Mouse (Mus musculus) right cerebral cortex, postnatal 14 days (tissue): ENCODE data around the gene Eva1c.
"Not testable (repeated sequence)": the region's sequence is repeated elsewhere in the genome, so short reads cannot be mapped to it uniquely, and the experiment has no call there.

ENCODE experiments used
- DNase-seq: peaks from one replicate; pipeline ENCODE4 v3.0.0; 2022

Gene Eva1c

DNA sequence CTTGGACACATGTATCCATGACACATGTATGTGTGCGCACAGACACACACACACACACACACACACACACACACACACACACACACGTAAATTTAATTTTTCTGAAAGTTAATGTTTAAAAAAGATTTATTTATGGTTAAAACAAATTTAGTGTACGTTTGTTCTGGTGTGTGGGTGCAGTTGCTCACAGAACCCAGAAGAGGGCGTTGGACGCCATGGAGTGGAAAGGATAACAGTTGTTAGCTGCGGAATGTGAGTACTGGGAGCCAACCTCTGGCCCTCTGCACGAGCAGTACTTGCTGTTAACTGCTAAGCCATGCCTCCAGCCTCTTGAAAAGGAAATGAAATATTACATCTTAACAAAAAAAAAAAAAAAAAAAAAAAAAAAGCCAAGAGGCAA is at the start of gene Eva1c:
Eva1c (plus strand) TSS at position 263 of the 400 bp plus-strand sequence.
- DNase-seq = no peak

DNA sequence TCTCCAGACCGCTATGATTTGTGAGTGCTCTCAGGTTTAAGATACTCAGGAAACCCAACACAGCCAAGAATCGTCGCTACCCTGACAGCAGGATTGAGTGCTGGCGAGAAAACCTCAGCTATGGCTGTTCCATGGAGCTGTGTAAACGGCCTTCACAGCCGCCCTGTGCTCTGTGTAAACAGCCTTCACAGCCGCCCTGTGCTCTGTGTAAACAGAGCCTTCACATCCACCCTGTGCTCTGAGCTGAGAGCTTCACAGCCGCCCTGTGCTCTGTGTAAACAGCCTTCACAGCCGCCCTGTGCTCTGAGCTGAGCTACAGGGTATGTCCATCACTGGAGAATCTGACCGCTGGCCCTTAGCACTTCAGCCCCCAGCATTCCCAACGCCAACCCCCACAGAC is 46.7 kb upstream of the Eva1c start:
- DNase-seq = no peak

DNA sequence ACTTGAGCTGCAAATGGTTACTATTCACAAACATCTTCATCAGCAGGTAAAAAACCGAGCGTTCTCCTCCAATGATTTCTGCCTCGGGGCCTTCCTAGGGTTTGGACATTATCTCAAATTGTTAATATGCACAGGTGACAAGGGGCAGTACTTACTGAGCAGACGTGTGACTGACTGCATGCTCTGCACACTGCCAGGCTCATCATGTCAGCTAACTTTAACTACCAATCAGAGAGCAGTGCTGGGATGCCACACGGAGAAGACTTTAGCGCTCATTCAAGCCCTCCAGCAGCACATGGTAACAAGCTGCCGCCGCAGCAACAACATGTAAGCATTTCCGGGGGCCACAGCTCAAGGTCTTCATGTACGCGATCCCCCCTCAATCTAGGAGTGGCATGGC is 43.2 kb upstream of the Eva1c start:
- DNase-seq = no peak

DNA sequence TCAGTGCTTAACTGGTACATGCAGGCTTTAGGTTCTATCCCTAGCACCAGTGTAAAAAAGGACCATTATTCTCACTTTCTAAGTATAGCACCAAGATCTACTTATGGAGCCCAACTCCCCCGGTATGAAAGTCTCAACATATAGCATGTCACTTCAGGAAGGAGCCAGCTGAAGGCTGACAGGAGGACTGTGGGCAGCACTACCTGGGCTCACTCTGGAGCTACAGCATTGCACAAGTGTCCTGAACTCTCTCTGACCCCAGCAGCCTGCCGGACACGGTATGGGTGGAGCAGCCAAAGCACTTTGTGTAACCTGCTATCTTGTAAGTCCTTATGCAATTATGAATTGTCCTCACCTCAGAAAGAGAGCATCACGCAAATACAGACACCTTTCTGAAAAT is 41.3 kb upstream of the Eva1c start:
- DNase-seq = no peak

DNA sequence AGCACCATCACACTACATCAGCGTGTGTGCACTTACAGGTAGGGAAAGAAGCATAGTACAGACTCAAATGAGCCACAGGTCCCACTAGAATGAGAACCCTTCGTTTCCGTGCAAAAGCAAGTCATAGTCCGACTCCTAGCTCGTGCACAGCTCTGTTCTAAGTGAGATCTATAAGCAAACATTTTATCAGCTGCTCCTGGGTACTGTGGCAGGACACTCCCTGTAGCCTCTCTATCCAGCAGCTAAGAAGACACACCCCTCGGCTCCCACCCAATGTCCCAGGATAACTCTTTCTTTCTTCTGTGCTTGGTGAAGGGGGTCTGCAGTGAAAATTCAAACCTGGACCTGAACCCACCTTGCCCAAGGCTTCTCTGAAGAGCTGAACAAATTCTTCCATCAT is 37.9 kb upstream of the Eva1c start:
- DNase-seq = no peak

DNA sequence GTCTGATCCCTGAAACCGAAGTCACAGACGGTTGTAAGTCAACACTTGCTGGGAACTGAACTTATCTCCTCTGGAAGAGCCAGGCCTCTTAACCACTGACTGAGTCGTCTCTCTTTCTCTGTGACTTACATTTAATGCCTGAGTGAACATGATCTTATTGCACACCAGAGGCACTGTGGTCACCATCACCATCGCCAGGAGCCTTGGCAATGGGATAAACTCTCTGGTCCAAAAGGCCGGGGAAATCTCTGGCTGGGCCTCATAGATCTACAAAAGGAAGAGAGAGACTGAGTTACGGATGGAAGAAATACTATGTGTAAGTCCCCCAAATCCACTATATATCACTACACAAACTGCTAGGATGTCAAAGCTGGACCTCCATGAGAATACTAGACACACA is 35.6 kb upstream of the Eva1c start:
- no peak for DNase-seq

DNA sequence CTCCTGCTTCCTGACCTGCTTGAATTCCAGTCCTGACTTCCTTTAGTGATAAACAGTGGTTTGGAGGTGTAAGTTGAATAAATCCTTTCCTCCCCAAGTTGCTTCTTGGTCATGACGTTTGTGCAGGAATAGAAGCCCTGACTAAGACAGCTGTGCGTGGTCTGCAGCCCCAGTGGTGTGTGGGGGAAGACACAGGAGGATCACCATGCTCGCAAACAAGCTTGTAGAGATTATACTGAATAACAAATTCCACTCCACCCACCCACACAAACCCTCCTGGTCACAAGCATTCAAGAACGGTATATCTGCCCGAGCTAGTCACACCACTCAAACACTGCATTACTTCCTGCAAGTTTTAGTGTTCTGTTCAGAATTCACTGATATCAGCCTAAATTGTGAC is 34.5 kb upstream of the Eva1c start:
- no peak for DNase-seq

DNA sequence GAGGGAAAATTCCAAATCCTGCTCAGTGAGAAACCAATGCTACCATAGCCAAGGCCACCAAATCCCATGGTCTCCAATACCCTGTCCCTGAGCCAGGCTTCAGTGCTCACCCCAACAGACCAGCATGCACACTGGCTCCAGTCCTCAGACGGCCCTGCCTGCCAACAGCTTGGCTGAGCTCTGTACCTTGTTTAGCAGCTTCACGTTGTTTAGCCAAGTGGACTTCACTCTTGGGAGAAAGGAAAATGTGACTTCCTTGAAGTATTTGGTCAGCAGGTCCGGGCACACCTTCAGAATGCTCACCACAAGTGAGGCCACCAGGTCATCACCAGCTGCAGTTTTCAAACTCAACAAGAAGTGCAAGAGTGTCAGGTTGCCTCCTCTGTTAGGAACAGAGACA is 34.0 kb upstream of the Eva1c start:
- no peak for DNase-seq

DNA sequence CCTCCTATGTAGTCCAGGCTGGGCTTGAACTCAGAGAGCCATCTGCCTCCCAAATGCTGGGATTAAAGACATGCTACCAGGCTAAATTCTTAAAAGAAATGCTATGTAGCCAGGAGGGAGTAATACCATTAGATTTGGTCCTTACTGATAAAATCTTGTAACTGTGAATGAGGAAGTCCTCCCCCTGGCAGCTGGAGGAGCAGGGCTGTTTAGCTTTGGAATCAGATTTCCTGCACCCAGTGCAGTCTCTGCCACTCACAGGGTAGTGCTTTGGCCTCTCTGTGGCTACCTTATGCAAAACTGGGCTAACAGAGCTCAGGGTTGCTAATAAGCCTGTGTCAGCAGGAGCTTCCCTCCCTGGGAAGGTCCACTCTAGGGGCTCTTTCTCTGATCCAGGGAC is 31.8 kb upstream of the Eva1c start:
- DNase-seq = no peak

DNA sequence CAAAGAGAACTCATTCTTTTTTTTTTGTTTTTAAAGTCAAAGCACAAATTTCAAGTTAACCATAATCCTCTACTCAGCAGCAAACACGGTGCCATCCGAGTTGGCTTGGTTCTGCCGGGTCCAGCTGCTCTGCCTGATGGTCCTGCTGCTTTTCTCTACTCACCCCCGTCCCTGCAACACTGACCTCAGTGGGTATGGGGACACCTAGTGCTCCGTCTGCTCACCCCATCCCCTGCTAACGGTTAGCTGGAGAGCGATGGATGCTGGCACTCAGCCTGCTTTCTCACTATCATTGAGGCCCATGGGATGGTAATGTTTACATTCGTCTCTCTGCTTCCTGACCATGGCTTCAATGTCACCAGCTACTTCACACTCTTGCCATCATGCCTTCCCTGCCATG is 28.1 kb upstream of the Eva1c start:
- DNase-seq = no peak

DNA sequence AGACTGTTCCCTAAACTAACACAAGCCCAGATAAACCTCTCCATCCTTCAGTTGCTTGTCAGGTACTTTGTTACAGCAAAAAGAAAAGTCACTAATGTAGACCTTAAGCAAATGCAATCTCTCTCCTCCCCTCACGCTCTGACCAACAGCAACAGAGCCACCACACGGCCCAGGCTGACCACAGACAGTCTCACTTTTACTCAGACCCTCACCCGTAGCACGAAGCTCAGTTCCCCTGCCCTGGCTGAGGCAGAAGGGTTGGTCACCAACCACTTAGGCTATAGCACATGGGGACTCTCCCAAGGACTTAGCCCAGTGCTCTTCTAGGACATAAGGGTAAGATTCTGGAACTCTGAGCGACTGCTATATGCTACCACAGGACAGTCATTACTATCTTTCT is 27.7 kb upstream of the Eva1c start:
- no peak for DNase-seq

DNA sequence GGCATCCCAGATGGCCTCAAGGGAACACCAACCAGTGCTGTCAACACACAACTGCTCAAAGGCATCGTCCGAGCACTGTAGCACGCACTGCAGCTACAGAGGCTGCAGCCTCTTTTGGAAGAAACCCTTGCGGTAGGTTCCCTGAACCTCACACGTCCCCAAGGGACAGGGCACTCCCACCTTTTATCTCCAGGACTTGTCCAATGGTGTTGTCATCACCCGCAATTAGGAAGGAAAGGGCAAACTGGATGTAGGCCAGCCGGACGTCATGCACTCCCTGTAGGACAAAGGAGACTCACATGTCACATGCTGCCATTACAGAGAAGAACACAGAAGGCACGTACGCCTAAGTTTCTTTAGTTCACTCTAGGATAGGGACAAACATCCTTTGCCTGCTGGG is 26.7 kb upstream of the Eva1c start:
- DNase-seq = no peak

DNA sequence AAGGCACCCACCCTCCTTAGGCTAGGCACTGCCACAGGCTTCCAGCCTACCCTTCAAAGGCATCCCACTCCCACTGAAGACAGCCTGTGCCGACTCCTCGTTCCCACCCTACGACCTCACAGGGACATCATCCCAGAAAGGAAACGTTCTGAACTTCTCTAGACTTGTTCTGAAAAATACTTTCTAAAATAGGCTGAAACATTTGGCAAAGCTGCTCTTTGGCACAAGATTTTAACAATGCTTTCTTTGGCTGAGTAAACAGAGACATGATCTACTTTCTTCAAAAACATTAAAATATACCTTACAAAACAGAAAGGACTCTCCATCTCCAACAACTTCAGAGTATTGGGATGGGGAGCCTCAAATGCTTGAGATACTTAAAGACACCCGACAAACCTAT is 25.3 kb upstream of the Eva1c start:
- DNase-seq = no peak

DNA sequence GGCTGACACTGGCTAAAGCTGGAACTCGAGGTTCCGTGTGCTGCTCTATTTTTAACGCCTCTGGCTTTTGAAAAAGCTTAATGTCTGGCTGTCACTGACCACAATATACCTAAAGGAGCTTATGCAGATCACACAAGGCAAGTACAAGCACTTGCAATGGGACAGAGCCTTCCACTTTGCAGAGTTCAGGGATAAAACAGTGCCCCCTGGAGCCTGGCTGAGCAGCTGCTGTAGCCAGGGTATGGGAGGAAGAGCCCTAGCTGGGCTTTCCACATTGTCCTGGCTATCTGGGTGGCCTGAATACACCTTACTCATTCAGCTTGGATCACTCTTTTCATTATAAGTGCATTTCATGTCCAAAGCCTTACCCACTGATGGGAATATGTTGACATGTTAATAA is 24.6 kb upstream of the Eva1c start:
- DNase-seq = no peak

DNA sequence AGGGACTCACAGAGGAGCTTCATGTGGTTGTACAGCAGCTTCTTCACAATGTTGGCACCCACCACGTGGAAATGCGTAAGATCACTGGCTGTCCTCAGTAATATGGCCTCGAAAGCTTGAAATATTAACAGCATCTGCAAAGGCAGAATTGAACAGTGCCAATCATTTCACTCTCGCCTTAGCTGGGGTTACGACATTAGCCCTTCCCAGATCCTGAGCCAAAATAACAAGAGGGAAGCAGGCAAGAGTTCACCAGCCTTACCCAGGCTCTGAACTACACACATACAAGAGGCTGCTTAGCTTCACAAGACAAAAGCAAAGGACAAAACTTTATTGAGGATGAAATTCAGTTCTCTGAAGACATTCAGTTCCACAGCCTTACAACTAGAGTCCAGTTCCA is 22.1 kb upstream of the Eva1c start:
- no peak for DNase-seq

DNA sequence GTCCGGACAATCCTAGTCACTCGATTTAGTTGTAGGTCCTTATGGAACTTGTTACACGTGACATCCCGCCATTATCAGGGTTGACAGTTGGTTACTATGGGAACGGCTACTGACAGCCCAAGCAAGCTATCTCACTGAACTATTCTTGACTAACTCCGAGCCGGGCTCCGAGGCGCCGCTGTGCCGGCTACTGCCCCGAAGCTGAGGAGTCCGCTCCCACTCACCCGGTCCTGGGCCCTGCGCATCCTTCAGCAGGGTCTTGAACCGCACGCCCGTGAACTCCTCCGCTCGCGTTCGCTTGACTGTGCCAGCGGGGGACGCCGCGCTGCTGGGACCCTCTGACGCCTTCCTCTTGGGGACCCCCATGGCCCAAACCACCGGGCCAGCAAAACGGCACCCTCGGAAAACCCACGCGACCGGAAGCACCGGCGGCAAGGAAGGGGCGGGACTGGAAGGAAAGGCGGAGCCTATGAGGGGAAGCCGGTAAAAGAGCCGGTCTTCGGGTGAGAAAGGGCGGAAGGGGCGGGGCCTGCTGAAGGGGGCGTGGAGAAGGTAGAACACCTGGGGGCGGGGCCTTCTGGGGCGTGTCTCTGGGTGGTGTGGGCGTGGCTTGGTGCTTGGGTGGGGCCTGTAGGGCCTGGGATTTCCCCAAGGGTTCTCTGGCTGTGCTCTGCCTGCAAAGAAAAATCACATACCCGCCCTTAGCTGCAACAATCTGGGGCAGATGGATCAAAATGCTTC is 16.4 kb upstream of the Eva1c start, which contains the start of gene Urb1:
Urb1 (minus strand) TSS at position 439 of the 741 bp plus-strand sequence.
- DNase-seq = peak; percentile 98

DNA sequence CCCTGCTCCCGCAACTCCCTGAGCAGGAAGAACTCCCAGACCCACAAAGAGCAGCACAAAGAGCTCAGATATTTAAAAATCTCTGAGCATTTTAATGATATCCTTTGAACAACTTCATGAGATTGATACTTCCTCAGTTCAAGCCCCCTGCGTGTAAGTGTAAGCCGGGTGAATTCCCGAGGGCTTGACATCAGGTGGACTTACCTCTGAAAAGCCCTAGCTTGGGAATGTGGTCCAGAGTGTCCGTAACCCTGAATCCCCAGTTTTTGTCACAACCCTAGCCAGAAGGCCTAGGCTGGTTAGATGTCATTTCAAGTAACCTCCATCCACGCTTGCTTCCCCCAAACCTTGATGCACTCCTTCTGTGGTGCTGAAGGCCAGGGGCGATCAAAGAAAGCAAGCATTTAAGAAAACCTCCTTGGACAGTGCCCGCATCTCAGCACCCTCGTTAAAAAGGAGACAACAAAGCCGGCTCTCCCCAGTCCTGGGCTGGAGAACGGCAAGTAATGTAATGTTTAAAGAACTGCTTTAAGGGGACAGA is 15.7 kb upstream of the Eva1c start:
- DNase-seq = no peak

DNA sequence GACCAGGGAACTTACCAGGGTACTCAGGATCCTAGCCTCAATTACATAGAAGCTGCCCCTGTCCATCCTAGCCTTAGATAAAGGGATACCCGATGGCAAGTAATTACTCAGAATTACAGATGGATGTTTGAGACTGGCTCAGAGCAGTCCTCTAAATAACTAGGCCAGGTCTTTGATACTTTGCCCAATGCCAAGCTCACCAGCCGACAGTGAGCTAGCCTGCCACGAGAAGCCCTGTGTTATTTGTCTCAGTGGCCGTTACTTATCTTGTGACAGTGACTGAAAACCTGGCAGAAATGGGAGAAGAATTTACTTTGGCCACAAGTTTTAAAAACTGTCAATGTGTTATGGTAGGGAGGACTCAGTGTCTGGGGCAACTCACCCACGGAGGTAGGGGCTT is 14.4 kb upstream of the Eva1c start:
- DNase-seq = no peak

DNA sequence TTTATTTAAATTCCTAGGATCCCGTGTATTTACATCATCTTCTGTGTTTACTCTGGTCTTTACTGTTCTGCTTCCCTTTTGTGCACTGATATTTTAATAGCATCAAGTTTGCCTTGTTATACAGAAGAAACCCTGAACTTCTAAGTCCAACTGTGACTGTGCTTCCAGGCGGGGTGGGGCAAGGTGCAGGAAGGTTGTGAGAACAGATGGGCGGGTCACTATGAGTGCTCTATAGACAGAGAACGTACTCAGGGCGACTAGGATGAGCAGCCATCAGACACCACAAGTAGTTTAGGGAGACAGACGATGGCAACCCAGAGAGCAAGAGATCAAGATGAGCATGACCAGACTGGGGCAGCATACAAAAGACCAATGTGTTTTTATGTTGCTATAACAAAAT is 6.2 kb upstream of the Eva1c start:
- no peak for DNase-seq

DNA sequence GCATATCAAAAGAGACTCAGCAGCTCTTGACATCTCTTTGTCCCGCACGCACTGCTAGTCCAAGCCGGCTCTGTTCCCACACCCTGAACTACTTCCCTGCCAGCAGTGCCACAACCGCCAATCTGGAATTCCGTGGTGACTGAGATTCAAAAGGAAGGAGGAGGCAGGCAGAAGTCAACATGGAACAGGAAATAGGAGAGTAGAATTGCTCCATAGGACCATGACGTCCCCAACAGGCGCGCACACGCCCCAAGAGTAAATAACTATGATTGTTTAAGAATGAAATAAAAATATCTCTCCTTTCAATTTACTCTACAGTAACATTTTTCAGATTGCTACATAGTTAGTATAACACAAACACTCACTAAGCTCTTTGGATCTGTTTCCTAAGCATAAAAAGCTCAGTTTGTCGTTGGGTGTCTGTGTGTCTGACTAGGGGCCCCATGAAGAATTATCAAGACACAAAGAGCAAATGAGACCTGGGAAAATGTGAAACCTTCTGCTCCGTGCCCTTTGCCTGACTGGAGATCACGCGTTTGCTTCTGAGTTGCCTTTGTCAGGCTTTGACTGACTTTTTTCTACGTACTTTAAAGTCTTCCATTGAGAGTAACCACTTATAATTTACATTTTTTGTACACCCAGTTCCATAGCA is 5.3 kb upstream of the Eva1c start:
- no peak for DNase-seq

DNA sequence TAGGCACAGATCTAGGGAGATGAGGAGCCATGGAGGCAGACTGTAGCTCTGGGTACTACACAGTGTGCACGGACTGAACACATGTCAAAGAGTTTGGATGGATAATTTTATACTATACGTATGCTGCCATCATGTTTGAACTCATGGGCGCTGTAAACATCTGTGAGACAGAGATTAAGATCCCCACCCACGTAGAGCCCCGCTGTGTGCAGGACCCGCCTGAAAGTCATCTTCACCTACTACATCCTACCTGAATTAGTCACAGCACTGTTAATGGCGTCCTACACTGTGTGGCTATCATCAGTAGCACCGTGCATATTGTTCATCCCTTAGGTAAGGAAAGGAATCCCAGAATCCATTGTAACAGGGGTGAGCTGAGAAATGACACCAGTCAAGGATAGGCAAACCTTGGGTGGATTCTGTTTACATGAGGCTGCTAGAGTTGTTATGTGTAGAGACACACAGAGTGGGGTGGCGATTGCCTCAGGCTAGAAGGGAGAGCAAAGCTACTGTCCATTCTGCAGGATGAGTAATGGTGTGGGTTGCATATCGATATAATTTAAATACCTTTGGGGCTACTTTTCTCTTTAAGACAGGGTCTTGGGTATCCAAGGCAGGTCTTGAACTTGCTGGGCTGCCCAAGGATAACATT is 4.1 kb upstream of the Eva1c start:
- DNase-seq = no peak

DNA sequence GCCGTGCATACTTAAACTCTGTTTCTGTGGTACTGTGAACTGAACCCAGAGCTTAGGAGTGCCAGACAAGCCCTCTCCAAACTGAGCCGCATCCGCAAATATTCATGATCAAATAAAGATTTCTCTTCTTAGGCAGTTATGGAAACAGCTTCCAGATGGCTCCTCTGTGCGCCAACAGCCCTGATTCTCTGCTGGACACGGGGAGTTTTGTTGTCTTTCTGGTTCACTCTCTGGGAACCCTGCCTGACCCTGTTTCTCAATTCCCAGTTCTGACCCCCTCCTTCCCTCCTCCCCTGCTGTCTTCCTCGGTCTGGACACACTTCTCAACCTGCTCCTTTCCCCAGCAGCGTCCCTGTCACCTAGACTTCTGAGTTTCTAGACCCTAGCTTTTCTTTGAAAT is 3.5 kb upstream of the Eva1c start:
- DNase-seq = no peak

DNA sequence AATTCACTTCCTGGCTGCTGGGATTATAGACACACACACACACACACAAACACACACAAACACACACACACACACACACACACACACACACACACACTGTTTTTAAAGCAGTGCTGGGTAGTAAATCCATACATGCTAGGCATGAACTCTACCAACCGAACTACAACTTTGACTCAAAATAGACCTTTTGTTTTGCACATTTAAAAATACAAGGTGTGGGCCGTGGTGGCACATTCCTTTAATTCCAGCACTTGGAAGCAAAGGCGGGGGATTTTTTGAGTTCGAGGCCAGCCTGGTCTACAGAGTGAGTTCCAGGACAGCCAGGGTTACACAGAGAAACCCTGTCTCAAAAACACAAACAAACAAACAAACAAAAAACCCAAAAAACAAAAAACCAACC is 2.5 kb upstream of the Eva1c start:
- not testable (repeated sequence) for DNase-seq

DNA sequence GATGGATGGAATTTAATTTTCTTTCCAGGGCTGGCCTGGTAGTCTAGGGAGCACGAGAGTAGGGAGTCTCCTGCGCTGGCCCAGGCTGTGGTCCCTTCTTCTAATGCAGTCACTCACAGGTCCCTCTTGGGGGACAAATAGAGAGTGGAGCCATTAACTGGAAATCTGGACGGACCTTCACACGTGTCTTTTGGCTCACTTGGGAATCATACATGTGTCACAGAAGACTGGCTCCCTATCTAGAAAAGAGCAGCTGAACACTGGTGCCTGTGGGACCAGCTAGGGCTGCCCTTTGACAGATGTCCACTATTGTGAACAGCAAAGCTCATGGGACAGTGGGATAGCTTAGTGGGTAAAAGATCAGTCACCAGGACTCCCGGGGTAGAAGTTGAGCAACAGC is 478 bp upstream of the Eva1c start:
- no peak for DNase-seq
